Mouse (Mus musculus) midbrain, postnatal 0 days (tissue): ENCODE data around the gene Ntn1. TPM values are rescaled to one million over a fixed set of nuclear protein-coding genes. Genes with fewer than 3 reads are reported as not detected.
A peak's percentile ranks its signal among the peaks of the same experiment; 100 is the strongest.

Source experiments
- ATAC-seq: fragments of 200-750 bp; cut with Nextera tagmentation; 2 replicates; pipeline ENCODE4 v1.8.0; 2017; ENCODE audit warnings: moderate number of reproducible peaks, mild to moderate bottlenecking, moderate TSS enrichment, moderate library complexity; ENCODE audit not compliant: low FRiP score
- DNase-seq: peaks from one replicate; pipeline ENCODE4 v3.0.0-alpha.2; 2015; ENCODE audit warnings: low spot score
- H3K27ac ChIP-seq: fragments of 300-500 bp; sonication (generic); 2 replicates; pipeline ENCODE4 v1.5.1; 2014; ENCODE audit warnings: low read depth, mild to moderate bottlenecking, low read length, mixed read lengths
- H3K27me3 ChIP-seq: fragments of 300-500 bp; sonication (generic); 2 replicates; pipeline ENCODE4 v1.6.1; 2014; ENCODE audit warnings: low read length, control low read depth, mixed read lengths; ENCODE audit not compliant: insufficient read depth
- H3K36me3 ChIP-seq: fragments of 300-500 bp; sonication (generic); 2 replicates; pipeline ENCODE4 v1.6.1; 2014; ENCODE audit warnings: low read length, control low read depth, mixed read lengths; ENCODE audit not compliant: insufficient read depth
- H3K4me1 ChIP-seq: fragments of 300-500 bp; sonication (generic); 2 replicates; pipeline ENCODE4 v1.6.1; 2014; ENCODE audit warnings: mild to moderate bottlenecking, control low read depth, antibody characterized with exemption, low read length, mixed read lengths; ENCODE audit not compliant: insufficient read depth
- H3K4me2 ChIP-seq: fragments of 300-500 bp; sonication (generic); 2 replicates; pipeline ENCODE4 v1.6.1; 2014; ENCODE audit warnings: low read depth, mild to moderate bottlenecking, low read length, mixed read lengths; ENCODE audit not compliant: poor library complexity, severe bottlenecking
- H3K4me3 ChIP-seq: fragments of 300-500 bp; sonication (generic); 2 replicates; pipeline ENCODE4 v1.5.1; 2014; ENCODE audit warnings: low read depth, mild to moderate bottlenecking, low read length, moderate library complexity
- H3K9ac ChIP-seq: fragments of 300-500 bp; sonication (generic); replicated peaks from 2 replicates; pipeline ENCODE4 v1.6.1; 2014; ENCODE audit warnings: mild to moderate bottlenecking, low read length, moderate library complexity, mixed read lengths; ENCODE audit not compliant: poor library complexity, severe bottlenecking
- H3K9me3 ChIP-seq: fragments of 300-500 bp; sonication (generic); 2 replicates; pipeline ENCODE4 v1.6.1; 2016; ENCODE audit warnings: low read length, control low read depth
- CTCF ChIP-seq: IDR thresholded peaks from 2 replicates; pipeline ENCODE4 v1.5.1; 2016; ENCODE audit warnings: antibody characterized with exemption, mild to moderate bottlenecking
- WGBS: fragments of 180-500 bp; shearing (Covaris S2); extraction: QIAGEN DNeasy Blood & Tissue Kit; methylation state at CpG from one replicate; pipeline ENCODE4 v1.1.7; 2014; 5-methylcytosine and 5-hydroxymethylcytosine counted together
- polyA plus RNA-seq: library from polyadenylated mRNA; unstranded; fragments of >200 nt; fragmentation: Nextera tagmentation; extraction: Ambion mirVana; gene quantifications from 2 replicates; pipeline ENCODE4 v1.2.1, GENCODE M21; 2015
- total RNA-seq: library from RNA; depleted of rRNA; stranded (reverse); fragments of >200 nt; gene quantifications from 2 replicates; pipeline ENCODE4 v1.2.3, GENCODE M21; 2014

The Ntn1 gene
- total and polyA plus RNA-seq, 2 experiments from 2014 or later: 9.6 to 66.4 TPM

DNA sequence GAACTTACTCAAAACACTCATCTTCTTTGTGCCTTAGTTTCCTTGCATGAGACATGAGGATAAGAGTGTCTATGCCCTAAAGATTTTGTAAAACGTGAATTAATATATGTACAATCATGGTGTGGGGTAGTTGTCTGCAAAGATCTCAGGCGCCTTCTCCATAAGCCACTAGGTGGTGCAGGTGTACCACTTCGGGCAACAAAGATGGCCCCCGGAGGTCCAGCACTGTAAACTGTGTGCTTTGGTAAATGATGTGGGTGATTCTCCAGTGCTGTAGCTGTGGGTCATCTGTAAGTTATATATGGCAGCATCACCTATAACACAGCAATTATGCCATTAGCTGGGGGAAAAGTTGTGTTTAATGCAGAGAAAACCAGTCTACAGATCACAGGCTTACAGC is 3.6 kb upstream of the Ntn1 start:
- H3K4me3 ChIP-seq: no peak overlapping the region
- no peak overlapping the region for H3K27ac ChIP-seq
- H3K9me3 ChIP-seq: no peaks in the 10 kb centered on the region
- peak; percentile 42; the same call in 1 of the 2 replicates for TF ChIP-seq CTCF
- DNase-seq: no peak
- H3K27me3 ChIP-seq: peaks cover 32% of the 10 kb centered on the region
- H3K4me2 ChIP-seq: no peak overlapping the region
- no peaks in the 10 kb centered on the region for H3K4me1 ChIP-seq
- no peak overlapping the region for H3K9ac ChIP-seq
- WGBS: 63% methylated on average over 4 of the region's 4 CpGs
- no peak for ATAC-seq
- no peaks in the 10 kb centered on the region for H3K36me3 ChIP-seq

DNA sequence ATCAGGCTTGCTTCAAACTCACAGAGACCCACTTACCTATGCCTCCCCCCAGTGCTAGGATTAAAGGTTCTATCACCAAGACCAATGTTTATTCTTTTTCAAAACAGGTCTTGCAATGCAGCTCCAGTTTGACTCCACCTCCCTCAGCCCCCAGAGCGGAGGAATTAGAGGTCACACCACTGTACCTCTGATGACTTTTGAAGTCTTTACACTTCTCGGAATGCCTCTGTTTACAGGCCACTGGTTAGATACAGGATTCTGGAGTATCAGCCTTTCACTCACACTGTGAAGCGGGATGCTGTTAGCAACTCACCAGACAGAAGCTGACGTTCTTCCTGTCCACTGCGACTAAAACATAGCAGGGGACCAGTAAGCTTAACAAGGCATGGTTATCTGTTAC is 805 bp upstream of the Ntn1 start:
- H3K36me3 ChIP-seq: no peaks in the 10 kb centered on the region
- DNase-seq (no peak), ATAC-seq (no peak)
- 34% methylated on average over 5 of the region's 5 CpGs for WGBS
- H3K4me1 ChIP-seq: no peaks in the 10 kb centered on the region
- peaks cover 48% of the 10 kb centered on the region; the same call in 1 of the 2 replicates for H3K27me3 ChIP-seq
- TF ChIP-seq CTCF: no peak
- H3K9me3 ChIP-seq: no peaks in the 10 kb centered on the region
- no peak overlapping the region for H3K4me3 ChIP-seq
- H3K4me2 ChIP-seq: no peak overlapping the region
- no peak overlapping the region for H3K27ac ChIP-seq
- H3K9ac ChIP-seq: no peak overlapping the region

DNA sequence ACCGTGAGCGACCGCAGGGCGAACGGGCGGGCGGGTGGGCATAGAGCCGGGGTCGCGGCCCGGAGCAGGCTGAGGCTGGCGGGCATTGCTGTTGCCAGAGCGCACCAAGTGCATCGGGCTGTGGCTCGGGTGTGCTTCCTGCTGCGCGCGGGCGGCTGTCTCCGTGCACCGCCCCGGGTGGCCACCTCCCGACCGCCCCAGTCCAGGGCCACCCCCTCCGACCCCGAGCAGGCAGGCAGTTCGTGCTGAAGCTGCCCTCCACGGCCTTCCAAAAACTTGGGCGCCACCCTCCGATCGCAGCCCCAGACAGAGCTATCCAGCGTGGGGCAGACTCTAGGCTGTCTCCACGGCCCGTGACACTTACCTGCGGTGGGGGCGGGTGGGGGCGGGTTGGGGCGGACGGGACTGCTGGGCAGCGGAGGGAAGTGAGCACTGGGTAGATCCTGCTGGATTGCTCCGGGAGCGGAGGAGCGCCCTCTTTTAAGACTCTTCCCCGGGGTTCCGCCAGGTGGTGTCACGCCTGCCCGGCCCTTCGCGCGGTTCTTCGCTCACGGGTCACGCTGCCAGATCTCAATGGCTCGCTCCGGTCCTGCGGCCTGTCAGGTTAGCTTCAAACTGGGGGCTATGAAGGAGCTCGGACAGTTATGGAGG is 477 bp downstream of the Ntn1 start:
- TF ChIP-seq CTCF: peak; percentile 46
- ATAC-seq (peak; percentile 41; the same call in 1 of the 2 replicates), DNase-seq (no peak)
- Histone ChIP-seq H3K27ac (no peak overlapping the region), H3K4me1 (no peaks in the 10 kb centered on the region), H3K4me3 (peak overlapping the region; percentile 48), H3K27me3 (peaks cover 55% of the 10 kb centered on the region; the same call in 1 of the 2 replicates), H3K9me3 (no peaks in the 10 kb centered on the region), H3K36me3 (no peaks in the 10 kb centered on the region), H3K9ac (peak overlapping the region; percentile 42; the same call in 1 of the 2 replicates), H3K4me2 (peak overlapping the region; percentile 77)
- WGBS: 2% methylated on average over 52 of the region's 57 CpGs

DNA sequence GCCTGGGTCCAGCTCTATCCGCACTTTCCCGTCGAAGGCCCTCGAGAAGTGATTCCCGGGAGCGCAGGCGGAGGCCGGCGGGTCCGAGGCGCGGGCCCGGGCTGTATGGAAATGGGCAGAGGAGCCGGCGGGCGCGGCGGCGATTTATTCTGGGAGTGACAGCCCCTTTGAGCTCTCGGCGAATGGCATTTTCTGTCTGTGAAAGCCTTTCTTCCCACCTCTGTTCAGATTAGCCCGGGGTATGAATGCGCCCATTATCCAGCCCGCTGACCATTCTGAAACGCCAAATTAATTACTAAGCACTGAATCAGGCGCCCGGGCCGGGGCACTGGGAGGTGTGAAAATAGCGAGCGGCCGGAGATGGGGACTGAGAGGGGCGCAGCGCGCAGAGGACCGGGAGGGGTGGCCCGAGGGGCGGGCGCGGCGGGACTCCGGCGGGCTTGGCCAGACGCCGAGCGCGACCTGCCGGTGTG is 1.0 kb downstream of the Ntn1 start:
- Histone ChIP-seq H3K9me3 (no peaks in the 10 kb centered on the region), H3K27ac (no peak overlapping the region), H3K9ac (peak overlapping the region; percentile 42; the same call in 1 of the 2 replicates), H3K36me3 (no peaks in the 10 kb centered on the region), H3K4me3 (peak overlapping the region; percentile 48), H3K4me2 (peak overlapping the region; percentile 77), H3K27me3 (peaks cover 55% of the 10 kb centered on the region; the same call in 1 of the 2 replicates), H3K4me1 (no peaks in the 10 kb centered on the region)
- peak; percentile 66 for DNase-seq
- peak; percentile 47 for ATAC-seq
- TF ChIP-seq CTCF: no peak
- under 1% methylated on average over 40 of the region's 47 CpGs for WGBS

DNA sequence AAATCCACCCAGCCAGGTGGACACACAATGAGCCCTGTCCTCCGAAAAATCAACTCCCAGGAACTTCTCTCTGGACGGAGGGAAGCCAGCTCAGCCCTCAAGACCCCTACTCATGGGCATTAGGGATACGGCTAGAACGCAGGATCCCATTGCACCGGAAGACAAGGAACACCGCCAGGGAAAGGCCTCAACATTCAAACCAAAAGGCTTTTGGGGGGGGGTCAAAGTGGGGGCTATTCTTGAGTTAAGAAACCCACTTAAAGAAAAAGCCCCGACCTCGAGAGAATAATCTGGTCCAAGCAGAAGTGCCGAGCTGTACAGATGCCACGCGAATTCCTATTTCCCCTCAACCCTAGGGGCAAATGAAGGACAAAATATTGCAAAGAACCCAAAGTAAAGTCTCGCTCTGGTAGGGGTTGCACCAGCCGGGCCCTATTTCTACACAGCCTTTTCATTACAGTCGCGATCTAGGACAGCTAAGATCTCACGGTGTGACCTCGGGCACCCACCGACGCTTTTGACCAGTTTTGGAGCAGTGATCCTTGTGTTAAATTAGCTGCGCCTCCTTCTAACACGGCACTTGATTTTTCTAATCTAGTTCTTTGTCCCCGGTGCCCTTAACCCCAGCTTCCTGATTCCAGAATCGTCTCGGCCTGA is 1.6 kb downstream of the Ntn1 start:
- Histone ChIP-seq H3K9me3 (no peaks in the 10 kb centered on the region), H3K27ac (no peak overlapping the region), H3K4me1 (no peaks in the 10 kb centered on the region), H3K36me3 (no peaks in the 10 kb centered on the region), H3K9ac (no peak overlapping the region), H3K4me2 (peak overlapping the region; percentile 77), H3K4me3 (peak overlapping the region; percentile 48), H3K27me3 (peaks cover 57% of the 10 kb centered on the region; the same call in 1 of the 2 replicates)
- DNase-seq (no peak), ATAC-seq (no peak)
- 9% methylated on average over 24 of the region's 24 CpGs for WGBS
- TF ChIP-seq CTCF: no peak

DNA sequence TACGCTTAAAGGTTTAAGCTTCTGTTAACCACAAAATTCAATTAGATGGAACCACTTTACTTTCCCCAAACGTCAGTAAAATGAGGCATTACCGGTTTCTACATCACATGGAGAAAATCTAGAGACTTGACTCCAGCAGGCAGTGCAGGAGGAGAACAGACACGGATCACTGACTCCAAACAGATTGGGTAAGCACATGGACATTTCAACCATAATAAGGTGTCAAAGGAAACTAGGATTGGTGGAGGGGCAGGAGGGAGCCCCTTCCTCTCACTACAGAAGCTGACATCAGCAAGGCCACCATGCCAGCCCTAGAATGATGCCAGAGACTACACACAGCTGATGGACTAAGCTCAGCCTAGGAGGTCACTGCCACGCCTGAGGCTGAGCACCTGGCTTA is 5.1 kb downstream of the Ntn1 start:
- TF ChIP-seq CTCF: no peak
- no peaks in the 10 kb centered on the region for H3K9me3 ChIP-seq
- no peak overlapping the region for H3K4me3 ChIP-seq
- ATAC-seq (no peak), DNase-seq (no peak)
- H3K9ac ChIP-seq: no peak overlapping the region
- no peaks in the 10 kb centered on the region for H3K36me3 ChIP-seq
- WGBS: 62% methylated on average over 5 of the region's 5 CpGs
- H3K4me2 ChIP-seq: no peak overlapping the region
- no peak overlapping the region for H3K27ac ChIP-seq
- no peaks in the 10 kb centered on the region for H3K4me1 ChIP-seq
- H3K27me3 ChIP-seq: peaks cover 58% of the 10 kb centered on the region
